Mouse (Mus musculus) small intestine, adult 2 months (tissue): ENCODE data around the gene Pbx2.

Source experiments
- CTCF ChIP-seq: fragments of 200-500 bp; IDR thresholded peaks from 2 replicates; pipeline ENCODE4 v1.5.1; 2012; ENCODE audit warnings: low read depth, mild to moderate bottlenecking, control low read depth, inconsistent platforms, low read length, moderate library complexity, mixed read lengths; ENCODE audit not compliant: insufficient replicate concordance, insufficient read length; ENCODE audit errors: extremely low read depth
- POLR2A ChIP-seq: fragments of 200-500 bp; IDR thresholded peaks from 2 replicates; pipeline ENCODE4 v1.6.1; 2012; ENCODE audit warnings: low read depth, mild to moderate bottlenecking, control low read depth, inconsistent platforms, low read length, moderate library complexity

- TF ChIP-seq CTCF, result no peak
- TF ChIP-seq POLR2A, result no peak; the same call in 1 of the 2 replicates
Measured at GRCm38 (mm10) chr17:34586796-34587422, 4.2 kb upstream of the Pbx2 start.
